Mouse (Mus musculus) neural tube, embryonic 11.5 days (tissue): Measurements from ENCODE around the gene Lsm10. TPM values are rescaled to one million over a fixed set of nuclear protein-coding genes. Genes with fewer than 3 reads are reported as not detected.

ENCODE experiments used
- ATAC-seq: fragments of 200-750 bp; cut with Nextera tagmentation; 2 replicates; pipeline ENCODE4 v1.8.0; 2017; ENCODE audit warnings: moderate number of reproducible peaks, mild to moderate bottlenecking, moderate TSS enrichment, moderate library complexity; ENCODE audit not compliant: insufficient read depth, low FRiP score, low TSS enrichment
- DNase-seq: peaks from one replicate; pipeline ENCODE4 v3.0.0-alpha.2; 2015; ENCODE audit warnings: low spot score
- H3K27ac ChIP-seq: fragments of 300-500 bp; sonication (generic); 2 replicates; pipeline ENCODE4 v1.5.1; 2014; ENCODE audit warnings: low read depth, mild to moderate bottlenecking, low read length
- H3K27me3 ChIP-seq: fragments of 300-500 bp; sonication (generic); 2 replicates; pipeline ENCODE4 v1.6.1; 2014; ENCODE audit warnings: mild to moderate bottlenecking, low read length, mixed read lengths; ENCODE audit not compliant: control insufficient read depth, insufficient read depth
- H3K36me3 ChIP-seq: fragments of 300-500 bp; sonication (generic); 2 replicates; pipeline ENCODE4 v1.6.1; 2014; ENCODE audit warnings: mild to moderate bottlenecking, low read length, moderate library complexity, mixed read lengths; ENCODE audit not compliant: control insufficient read depth, insufficient read depth
- H3K4me1 ChIP-seq: fragments of 300-500 bp; sonication (generic); 2 replicates; pipeline ENCODE4 v1.6.1; 2014; ENCODE audit warnings: low read length, mixed read lengths; ENCODE audit not compliant: control insufficient read depth, insufficient read depth
- H3K4me2 ChIP-seq: fragments of 300-500 bp; sonication (generic); 2 replicates; pipeline ENCODE4 v1.6.1; 2014; ENCODE audit warnings: low read depth, mild to moderate bottlenecking, moderate library complexity
- H3K4me3 ChIP-seq: fragments of 300-500 bp; sonication (generic); 2 replicates; pipeline ENCODE4 v1.5.1; 2014; ENCODE audit warnings: low read depth, low read length
- H3K9ac ChIP-seq: fragments of 300-500 bp; sonication (generic); 2 replicates; pipeline ENCODE4 v1.6.1; 2014; ENCODE audit warnings: mild to moderate bottlenecking, low read length
- H3K9me3 ChIP-seq: fragments of 300-500 bp; sonication (generic); 2 replicates; pipeline ENCODE4 v1.6.1; 2016; ENCODE audit warnings: low read length; ENCODE audit not compliant: control insufficient read depth
- WGBS: fragments of 180-500 bp; shearing (Covaris S2); extraction: QIAGEN DNeasy Blood & Tissue Kit; methylation state at CpG from one replicate; pipeline ENCODE4 v1.1.7; 2014; 5-methylcytosine and 5-hydroxymethylcytosine counted together
- polyA plus RNA-seq: library from polyadenylated mRNA; unstranded; fragments of >200 nt; fragmentation: Nextera tagmentation; extraction: Ambion mirVana; gene quantifications from 2 replicates; pipeline ENCODE4 v1.2.1, GENCODE M21; 2014

The Lsm10 gene
- polyA plus RNA-seq, 1 experiment from 2014 or later, result 42.6 TPM

- H3K27me3 ChIP-seq, result no peaks in the 10 kb centered on the region
- H3K4me1 ChIP-seq, result peaks cover 16% of the 10 kb centered on the region
- DNase-seq (no peak), ATAC-seq (no peak)
- H3K9ac ChIP-seq, result peak overlapping the region; percentile 37; the same call in 1 of the 2 replicates
- peak overlapping the region; percentile 24; the same call in 1 of the 2 replicates for H3K27ac ChIP-seq
- H3K36me3 ChIP-seq, result no peaks in the 10 kb centered on the region
- no peaks in the 10 kb centered on the region for H3K9me3 ChIP-seq
- 26% methylated on average over 7 of the region's 7 CpGs for WGBS
- H3K4me3 ChIP-seq, result no peak overlapping the region
- no peak overlapping the region for H3K4me2 ChIP-seq
These were observed 14.7 kb downstream of the Lsm10 start for GRCm38 (mm10) chr4:126111153-126111549.

DNA sequence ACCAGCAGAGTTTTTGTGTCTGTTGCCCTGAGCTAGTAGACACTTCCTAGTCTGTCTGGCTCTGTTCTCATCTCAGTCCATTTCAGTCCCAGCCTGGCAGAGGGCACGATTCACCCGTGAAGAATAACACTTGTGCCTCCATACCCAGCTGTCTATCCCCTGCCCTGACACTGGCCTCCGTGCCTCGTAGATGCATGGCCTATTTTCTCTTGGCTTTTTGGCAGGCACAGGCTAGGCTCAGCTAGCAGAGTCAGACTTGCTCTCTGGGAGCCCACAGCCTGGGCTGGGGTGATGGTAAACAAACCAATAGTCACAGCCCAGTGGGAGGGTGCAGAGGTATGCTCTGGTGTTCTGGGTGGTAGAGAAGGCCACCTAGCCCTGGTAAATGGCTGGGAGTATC lies 16.8 kb downstream of the Lsm10 start:
- Histone ChIP-seq H3K36me3 (no peaks in the 10 kb centered on the region), H3K4me1 (peaks cover 16% of the 10 kb centered on the region), H3K4me3 (no peak overlapping the region), H3K4me2 (no peak overlapping the region), H3K27me3 (no peaks in the 10 kb centered on the region), H3K27ac (no peak overlapping the region), H3K9me3 (no peaks in the 10 kb centered on the region), H3K9ac (no peak overlapping the region)
- 81% methylated on average over 4 of the region's 4 CpGs for WGBS
- no peak for ATAC-seq
- DNase-seq, result no peak

- H3K36me3 ChIP-seq, result no peaks in the 10 kb centered on the region
- WGBS, result 23% methylated on average over 6 of the region's 6 CpGs
- H3K4me2 ChIP-seq, result no peak overlapping the region
- H3K9ac ChIP-seq, result no peak overlapping the region
- DNase-seq (peak; percentile 50), ATAC-seq (no peak)
- H3K4me1 ChIP-seq, result peaks cover 16% of the 10 kb centered on the region
- H3K27me3 ChIP-seq, result no peaks in the 10 kb centered on the region
- H3K9me3 ChIP-seq, result no peaks in the 10 kb centered on the region
- no peak overlapping the region for H3K4me3 ChIP-seq
- no peak overlapping the region for H3K27ac ChIP-seq
These were observed 17.5 kb downstream of the Lsm10 start for GRCm38 (mm10) chr4:126113943-126114342.

GRCm38 (mm10) chr4:126115411-126115810 lies 19.0 kb downstream of the Lsm10 start:
- H3K9me3 ChIP-seq, result no peaks in the 10 kb centered on the region
- H3K36me3 ChIP-seq, result no peaks in the 10 kb centered on the region; the same call in 1 of the 2 replicates
- H3K4me1 ChIP-seq, result peaks cover 9% of the 10 kb centered on the region
- H3K4me2 ChIP-seq, result no peak overlapping the region
- DNase-seq (no peak), ATAC-seq (no peak)
- no peaks in the 10 kb centered on the region for H3K27me3 ChIP-seq
- no peak overlapping the region for H3K4me3 ChIP-seq
- WGBS, result 85% methylated on average over 9 of the region's 9 CpGs
- no peak overlapping the region for H3K27ac ChIP-seq
- no peak overlapping the region for H3K9ac ChIP-seq

DNA sequence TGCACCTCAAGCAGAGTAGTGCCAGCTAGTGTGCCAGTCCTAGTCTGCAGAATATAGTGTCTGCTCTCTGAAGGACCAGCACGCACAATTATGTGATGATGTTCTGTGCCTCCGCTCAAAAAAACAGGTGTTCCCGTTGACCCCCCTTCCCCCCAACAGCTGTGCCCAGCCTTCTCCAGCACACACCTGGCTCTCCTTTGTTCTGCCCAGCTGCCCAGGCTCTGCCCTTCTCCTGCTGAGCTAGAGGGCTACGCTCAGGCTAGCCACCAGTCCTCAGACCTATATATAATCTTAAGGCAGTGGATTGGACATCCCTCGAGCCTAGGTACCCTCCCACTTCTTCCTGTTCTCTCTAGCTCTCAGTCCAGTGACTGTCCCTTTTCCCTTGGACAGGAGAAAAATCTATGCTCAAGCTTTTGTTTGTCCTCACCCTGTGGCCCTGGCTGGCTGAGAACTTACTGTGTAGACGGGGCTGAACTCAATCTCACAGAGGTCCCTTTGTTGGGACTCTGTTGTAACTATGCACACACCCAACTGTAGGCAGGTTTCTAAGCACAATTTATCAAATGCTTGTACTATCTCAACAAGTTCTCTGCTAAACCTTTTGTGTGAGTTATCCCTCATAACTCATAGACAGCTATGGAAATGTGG lies 19.6 kb downstream of the Lsm10 start:
- no peak overlapping the region for H3K27ac ChIP-seq
- H3K4me3 ChIP-seq, result no peak overlapping the region
- no peaks in the 10 kb centered on the region for H3K9me3 ChIP-seq
- no peak overlapping the region for H3K9ac ChIP-seq
- WGBS, result 70% methylated on average over 6 of the region's 6 CpGs
- ATAC-seq, result no peak
- H3K4me2 ChIP-seq, result no peak overlapping the region
- no peaks in the 10 kb centered on the region; the same call in 1 of the 2 replicates for H3K36me3 ChIP-seq
- H3K27me3 ChIP-seq, result no peaks in the 10 kb centered on the region
- peaks cover 3% of the 10 kb centered on the region for H3K4me1 ChIP-seq
- no peak for DNase-seq

- no peak for DNase-seq
- 87% methylated on average over 8 of the region's 8 CpGs for WGBS
- no peaks in the 10 kb centered on the region; the same call in 1 of the 2 replicates for H3K36me3 ChIP-seq
These were observed 20.7 kb downstream of the Lsm10 start for GRCm38 (mm10) chr4:126117116-126117515.

DNA sequence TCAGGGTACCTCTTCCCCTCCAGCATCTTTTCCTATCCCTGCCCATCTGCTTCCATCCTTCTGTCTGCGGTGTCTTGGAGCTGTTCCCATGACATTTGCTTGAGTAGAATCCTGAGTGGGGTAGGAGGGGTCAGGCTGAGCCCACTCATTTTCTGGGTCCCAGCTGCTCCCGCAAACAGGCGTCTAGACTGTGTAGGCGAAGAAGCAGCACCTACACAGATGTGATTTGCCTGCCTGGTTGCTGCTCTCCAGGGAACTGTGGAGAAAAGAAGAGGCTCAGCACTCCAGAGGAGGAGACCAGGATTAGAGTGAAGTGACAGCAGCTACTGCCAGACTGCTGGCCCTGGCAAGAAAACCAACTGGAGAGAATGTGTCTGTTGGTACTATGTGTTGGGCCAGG lies 22.2 kb downstream of the Lsm10 start:
- WGBS, result 89% methylated on average over 4 of the region's 4 CpGs
- Histone ChIP-seq H3K27ac (no peak overlapping the region), H3K4me3 (no peak overlapping the region), H3K9ac (no peak overlapping the region), H3K36me3 (no peaks in the 10 kb centered on the region; the same call in 1 of the 2 replicates), H3K4me2 (no peak overlapping the region), H3K9me3 (no peaks in the 10 kb centered on the region), H3K27me3 (no peaks in the 10 kb centered on the region), H3K4me1 (no peaks in the 10 kb centered on the region)
- no peak for ATAC-seq
- DNase-seq, result no peak

More at GRCm38 (mm10) chr4:126117116-126117515, 20.7 kb downstream of the Lsm10 start:
- Histone ChIP-seq H3K4me2 (no peak overlapping the region), H3K4me1 (no peaks in the 10 kb centered on the region), H3K9ac (no peak overlapping the region), H3K4me3 (no peak overlapping the region), H3K9me3 (no peaks in the 10 kb centered on the region), H3K27ac (no peak overlapping the region), H3K27me3 (no peaks in the 10 kb centered on the region)
- ATAC-seq, result no peak

GRCm38 (mm10) chr4:126119051-126119450 lies 22.6 kb downstream of the Lsm10 start:
- WGBS, result 81% methylated on average over 1 of the region's 1 CpGs
- no peak overlapping the region for H3K4me2 ChIP-seq
- ATAC-seq, result no peak

GRCm38 (mm10) chr4:126120052-126120451 lies 23.6 kb downstream of the Lsm10 start:
- ATAC-seq (no peak), DNase-seq (no peak)
- Histone ChIP-seq H3K9ac (no peak overlapping the region), H3K4me3 (no peak overlapping the region), H3K4me1 (no peaks in the 10 kb centered on the region), H3K4me2 (no peak overlapping the region), H3K9me3 (no peaks in the 10 kb centered on the region), H3K36me3 (peaks cover 1% of the 10 kb centered on the region), H3K27me3 (no peaks in the 10 kb centered on the region), H3K27ac (no peak overlapping the region)
- 87% methylated on average over 5 of the region's 5 CpGs for WGBS

More at GRCm38 (mm10) chr4:126119051-126119450, 22.6 kb downstream of the Lsm10 start:
- DNase-seq, result no peak
- Histone ChIP-seq H3K27ac (no peak overlapping the region), H3K9me3 (no peaks in the 10 kb centered on the region), H3K36me3 (no peaks in the 10 kb centered on the region; the same call in 1 of the 2 replicates), H3K27me3 (no peaks in the 10 kb centered on the region), H3K4me3 (no peak overlapping the region), H3K4me1 (no peaks in the 10 kb centered on the region), H3K9ac (no peak overlapping the region)
